Comparison of ENCODE assay signal across 8 mouse cellular contexts in genomic region chr8:120071684-120072083, GRCm38 (mm10). TPM values are rescaled to one million over a fixed set of nuclear protein-coding genes. Genes with fewer than 3 reads are reported as not detected.
DNase-seq lines count a peak whose midpoint lies in the region; ATAC-seq and TF ChIP-seq lines count a peak whose summit lies in the region.

No protein-coding gene starts in this region.

- peaks cover 23% of the 10 kb centered on the region for H3K27me3 ChIP-seq in E14TG2a.4 (ENCODE audit: insufficient read depth, low read length)
- peaks cover 10% of the 10 kb centered on the region for H3K27me3 ChIP-seq in forebrain, embryonic 10.5 days (ENCODE audit: poor library complexity, severe bottlenecking)
- 0 out of 2 replicates have a peak, but pooled peaks cover 4% of the 10 kb centered on the region for H3K27me3 ChIP-seq in heart, postnatal 0 days (ENCODE audit: control insufficient read depth, insufficient read depth, low read length)
- H3K27me3 ChIP-seq in liver, embryonic 12.5 days (replicated peaks) = peaks cover 31% of the 10 kb centered on the region; the same call in 1 of the 2 replicates
- no peaks in the 10 kb centered on the region for H3K27me3 ChIP-seq in neural tube, embryonic 13.5 days

- TF ChIP-seq EP300 in heart, postnatal 0 days (IDR thresholded peaks at IDR 0.05; ENCODE audit: low read depth) = no peak

- DNase-seq in c-Kit-positive CD71-negative TER-119-negative erythroid progenitor cells, embryonic 14.5 days (ENCODE audit: low read depth) = peak; percentile 71
- peak; percentile 81 for DNase-seq in forebrain, embryonic 10.5 days (ENCODE audit: extremely low spot score, low spot score)
- DNase-seq in heart, postnatal 0 days (ENCODE audit: low spot score) = peak; percentile 66
- DNase-seq in kidney, postnatal 25 days = peak; percentile 80 to 93
- peak; percentile 18 for DNase-seq in telencephalon, adult 2 months (ENCODE audit: low read depth, low spot score)

- 27% methylated on average over 4 of the region's 4 CpGs for whole genome bisulfite sequencing in forebrain, embryonic 10.5 days
- WGBS in heart, postnatal 0 days = 29% methylated on average over 4 of the region's 4 CpGs
- WGBS in liver, embryonic 12.5 days (ENCODE audit: insufficient replicate concordance) = 20% methylated on average over 4 of the region's 4 CpGs
- WGBS in neural tube, embryonic 13.5 days = 29% methylated on average over 4 of the region's 4 CpGs

- no peak overlapping the region for H3K4me2 ChIP-seq in heart, postnatal 0 days (ENCODE audit: low read depth, low read length)
- H3K4me2 ChIP-seq in liver, embryonic 12.5 days = no peak overlapping the region
- no peak overlapping the region for H3K4me2 ChIP-seq in neural tube, embryonic 13.5 days

- H3K4me3 ChIP-seq in E14TG2a.4 (replicated peaks; ENCODE audit: low read length) = no peak overlapping the region
- no peak overlapping the region for H3K4me3 ChIP-seq in forebrain, embryonic 10.5 days
- H3K4me3 ChIP-seq in heart, postnatal 0 days (ENCODE audit: low read depth, low read length) = no peak overlapping the region
- no peak overlapping the region for H3K4me3 ChIP-seq in liver, embryonic 12.5 days
- H3K4me3 ChIP-seq in neural tube, embryonic 13.5 days = no peak overlapping the region

- peaks cover 9% of the 10 kb centered on the region for H3K4me1 ChIP-seq in E14TG2a.4 (replicated peaks; ENCODE audit: low read depth, low read length)
- peaks cover 27% of the 10 kb centered on the region for H3K4me1 ChIP-seq in forebrain, embryonic 10.5 days
- no peaks in the 10 kb centered on the region for H3K4me1 ChIP-seq in heart, postnatal 0 days (ENCODE audit: control insufficient read depth, insufficient read depth)
- H3K4me1 ChIP-seq in liver, embryonic 12.5 days = no peaks in the 10 kb centered on the region
- peaks cover 10% of the 10 kb centered on the region for H3K4me1 ChIP-seq in neural tube, embryonic 13.5 days (replicated peaks)

- no peak overlapping the region for H3K27ac ChIP-seq in forebrain, embryonic 10.5 days
- H3K27ac ChIP-seq in heart, postnatal 0 days (ENCODE audit: low read depth) = no peak overlapping the region
- H3K27ac ChIP-seq in liver, embryonic 12.5 days = no peak overlapping the region
- no peak overlapping the region for H3K27ac ChIP-seq in neural tube, embryonic 13.5 days (replicated peaks)

- no peaks in the 10 kb centered on the region for H3K36me3 ChIP-seq in E14TG2a.4 (ENCODE audit: insufficient read depth, low read length)
- no peaks in the 10 kb centered on the region for H3K36me3 ChIP-seq in forebrain, embryonic 10.5 days (replicated peaks)
- no peaks in the 10 kb centered on the region for H3K36me3 ChIP-seq in heart, postnatal 0 days (replicated peaks; ENCODE audit: control insufficient read depth, insufficient read depth, low read length)
- no peaks in the 10 kb centered on the region for H3K36me3 ChIP-seq in liver, embryonic 12.5 days
- H3K36me3 ChIP-seq in neural tube, embryonic 13.5 days = no peaks in the 10 kb centered on the region

- TF ChIP-seq CTCF in E14TG2a.4 (conservative IDR thresholded peaks at IDR 0.05; ENCODE audit: low read length) = peak; percentile 96
- peak; percentile 91 for TF ChIP-seq CTCF in heart, postnatal 0 days (IDR thresholded peaks at IDR 0.05; ENCODE audit: low read depth)

- no peaks in the 10 kb centered on the region for H3K9me3 ChIP-seq in E14TG2a.4 (ENCODE audit: low read length)
- no peaks in the 10 kb centered on the region for H3K9me3 ChIP-seq in forebrain, embryonic 10.5 days
- no peaks in the 10 kb centered on the region for H3K9me3 ChIP-seq in heart, postnatal 0 days (replicated peaks; ENCODE audit: control insufficient read depth, low read length)
- H3K9me3 ChIP-seq in liver, embryonic 12.5 days (replicated peaks) = no peaks in the 10 kb centered on the region
- H3K9me3 ChIP-seq in neural tube, embryonic 13.5 days = no peaks in the 10 kb centered on the region

- peak; percentile 77 for ATAC-seq in heart, postnatal 0 days (ENCODE audit: insufficient read depth, low read depth)
- ATAC-seq in liver, embryonic 12.5 days = peak; percentile 32; the same call in 1 of the 2 replicates
- ATAC-seq in neural tube, embryonic 13.5 days (ENCODE audit: low read depth) = peak; percentile 61

- no peak overlapping the region for H3K9ac ChIP-seq in heart, postnatal 0 days (replicated peaks; ENCODE audit: low read depth, low read length)
- H3K9ac ChIP-seq in liver, embryonic 12.5 days = no peak overlapping the region
- H3K9ac ChIP-seq in neural tube, embryonic 13.5 days = no peak overlapping the region

RNA-seq across cellular contexts. Expression of gene Zdhhc7, which starts 29.6 kb away (rescaled TPM):
- polyA plus RNA-seq in forebrain, embryonic 10.5 days (2016; fragmentation: Nextera tagmentation; extraction: Ambion mirVana) = 28.3 and 30.2 TPM in 2 replicates
- 57.6 and 86.8 TPM in 2 replicates for total RNA-seq in heart, postnatal 0 days (2014; rRNA removed; ENCODE audit: low replicate concordance)
- 33.5 and 35.2 TPM in 2 replicates for polyA plus RNA-seq in heart, postnatal 0 days (2015; fragmentation: Nextera tagmentation; extraction: Ambion mirVana)
- polyA plus RNA-seq in liver, embryonic 12.5 days (2016; fragmentation: Nextera tagmentation; extraction: Ambion mirVana) = 26.0 and 26.1 TPM in 2 replicates
- 30.1 and 30.4 TPM in 2 replicates for polyA plus RNA-seq in neural tube, embryonic 13.5 days (2015; fragmentation: Nextera tagmentation; extraction: Ambion mirVana)

RNA-seq across cellular contexts. Expression of gene 6430548M08Rik, which starts 42.3 kb away (rescaled TPM):
- polyA plus RNA-seq in forebrain, embryonic 10.5 days (2016; fragmentation: Nextera tagmentation; extraction: Ambion mirVana) = 3.4 and 3.8 TPM in 2 replicates
- 14.5 and 22.2 TPM in 2 replicates for total RNA-seq in heart, postnatal 0 days (2014; rRNA removed; ENCODE audit: low replicate concordance)
- 7.1 and 8.4 TPM in 2 replicates for polyA plus RNA-seq in heart, postnatal 0 days (2015; fragmentation: Nextera tagmentation; extraction: Ambion mirVana)
- 1.8 and 2.5 TPM in 2 replicates for polyA plus RNA-seq in liver, embryonic 12.5 days (2016; fragmentation: Nextera tagmentation; extraction: Ambion mirVana)
- polyA plus RNA-seq in neural tube, embryonic 13.5 days (2015; fragmentation: Nextera tagmentation; extraction: Ambion mirVana) = 19.4 and 24.0 TPM in 2 replicates

Comparison
In these comparisons a context has a peak if more than half of its experiments do, and no peak if none do; other contexts are left out.
1. DNase-seq: peak in every context shown above with its lines; median percentile 86 in kidney, postnatal 25 days; 81 in forebrain, embryonic 10.5 days; 71 in c-Kit-positive CD71-negative TER-119-negative erythroid progenitor cells, embryonic 14.5 days; 66 in heart, postnatal 0 days; 18 in telencephalon, adult 2 months.